Mouse (Mus musculus) CD4-positive, CD25-positive, alpha-beta regulatory T cell, adult 4 months (primary cell): ENCODE measurements around the gene Slc6a13. TPM values are rescaled to one million over a fixed set of nuclear protein-coding genes. Genes with fewer than 3 reads are reported as not detected.
A peak's percentile ranks its signal among the peaks of the same experiment; 100 is the strongest.
"Not testable (repeated sequence)": the region's sequence is repeated elsewhere in the genome, so short reads cannot be mapped to it uniquely, and the experiment has no call there.

Experiments used
- ATAC-seq: one replicate; pipeline ENCODE4 v1.8.0; 2017
- polyA plus RNA-seq, 2 experiments: library from polyadenylated mRNA; unstranded; fragments of 100-300 nt; shearing (Covaris generic); gene quantifications; one replicate each; pipeline ENCODE4 v1.2.1; 2017

Slc6a13 gene
- polyA plus RNA-seq, 2 experiments from 2014 or later: 0.27 TPM; not detected in 1

DNA sequence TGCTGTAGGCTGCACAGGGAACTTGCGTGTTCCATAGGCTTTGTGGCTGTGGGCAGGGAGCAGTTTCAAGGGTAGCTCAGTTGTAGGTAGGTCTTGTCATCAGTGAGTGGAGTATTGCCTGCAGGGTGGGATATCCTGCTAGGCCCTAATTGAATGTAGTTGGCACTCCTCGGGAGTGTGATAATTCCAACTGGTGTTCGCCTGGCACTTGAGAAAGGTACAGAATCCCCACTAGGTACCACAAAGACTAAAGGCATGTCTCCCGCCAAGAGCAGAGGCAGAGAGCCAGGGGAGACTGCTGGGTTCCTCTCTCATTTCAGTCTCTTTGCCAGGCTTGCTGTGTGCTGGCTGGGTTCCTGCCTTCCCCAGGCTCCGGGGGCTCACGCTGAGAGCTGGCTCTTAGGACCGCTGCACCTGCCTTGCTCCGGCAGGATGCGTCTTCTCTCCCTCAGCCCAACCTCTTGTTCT is 28.4 kb downstream of the Slc6a13 start:
- ATAC-seq: no peak

GRCm38 (mm10) chr6:121329848-121330508 is 30.0 kb downstream of the Slc6a13 start:
- ATAC-seq: no peak

GRCm38 (mm10) chr6:121335841-121336240 is 35.8 kb downstream of the Slc6a13 start:
- ATAC-seq: no peak

DNA sequence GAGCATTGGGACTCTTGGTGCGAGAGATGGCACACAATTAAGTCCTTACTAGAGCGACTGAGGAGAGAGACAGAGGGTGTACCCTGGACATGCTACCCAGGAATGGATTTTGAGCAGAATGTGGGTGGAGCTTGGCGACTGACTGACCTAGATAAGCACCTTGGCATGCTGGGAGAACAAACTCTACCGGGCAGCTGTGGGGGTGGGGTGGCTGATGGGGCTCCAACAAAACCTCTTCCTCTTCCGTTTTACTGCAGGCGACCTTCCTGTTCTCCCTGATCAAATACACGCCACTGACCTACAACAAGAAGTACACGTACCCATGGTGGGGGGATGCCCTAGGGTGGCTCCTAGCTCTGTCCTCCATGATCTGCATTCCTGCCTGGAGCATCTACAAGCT is 36.5 kb downstream of the Slc6a13 start:
- no peak for ATAC-seq

- no peak for ATAC-seq
Observed at GRCm38 (mm10) chr6:121337229-121337628, 37.2 kb downstream of the Slc6a13 start.

GRCm38 (mm10) chr6:121337770-121338518 is 37.9 kb downstream of the Slc6a13 start:
- peak; percentile 86 for ATAC-seq

- no peak for ATAC-seq
Observed at GRCm38 (mm10) chr6:121338519-121338896, 38.5 kb downstream of the Slc6a13 start.

- ATAC-seq: no peak
Observed at GRCm38 (mm10) chr6:121341650-121342049, 41.6 kb downstream of the Slc6a13 start.

DNA sequence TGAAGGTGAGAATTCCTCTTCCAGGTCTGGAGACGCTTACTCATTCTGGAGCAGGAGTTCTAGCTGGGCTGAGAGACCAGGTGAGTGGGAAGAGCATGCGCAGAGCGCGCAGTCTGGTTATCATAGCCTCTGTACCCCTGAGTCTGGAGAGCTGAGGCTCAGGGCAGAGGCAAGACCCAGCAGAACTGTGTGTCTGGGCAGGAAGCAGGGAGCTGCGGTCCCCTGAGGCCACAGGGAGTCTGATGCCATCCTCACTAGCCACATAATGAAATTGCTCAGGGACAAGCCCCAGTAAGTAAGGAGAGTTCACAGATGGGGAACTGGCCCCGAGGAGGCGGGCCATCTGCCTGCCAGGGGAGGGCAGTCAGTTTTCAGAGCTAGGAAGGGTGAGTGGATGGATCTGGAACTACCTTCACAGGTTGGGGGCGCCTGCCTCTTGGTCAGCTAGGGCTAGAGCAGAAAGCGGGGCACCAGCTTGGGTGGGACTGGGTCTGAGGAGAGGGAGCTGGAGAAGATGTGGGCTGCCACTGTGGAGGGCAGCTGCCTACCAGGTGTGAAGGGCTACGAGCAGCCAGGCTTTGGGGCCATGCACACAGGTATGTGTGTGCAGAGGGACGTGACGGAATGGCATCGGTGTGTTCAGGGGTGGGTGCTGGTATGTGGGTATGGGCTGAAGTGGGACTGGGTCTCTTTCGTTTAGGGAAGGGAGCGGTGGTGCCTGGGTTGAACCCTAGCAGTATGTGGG is 43.2 kb downstream of the Slc6a13 start, which contains the start of gene Slc6a12:
Gene Slc6a12, plus strand, starts transcription at position 51 of the 745 bp plus-strand sequence.
- no peak for ATAC-seq

- ATAC-seq: no peak
Observed at GRCm38 (mm10) chr6:121343771-121344123, 43.7 kb downstream of the Slc6a13 start.

GRCm38 (mm10) chr6:121344329-121344728 is 44.3 kb downstream of the Slc6a13 start:
- ATAC-seq: no peak

GRCm38 (mm10) chr6:121346428-121346827 is 46.4 kb downstream of the Slc6a13 start:
- no peak for ATAC-seq

DNA sequence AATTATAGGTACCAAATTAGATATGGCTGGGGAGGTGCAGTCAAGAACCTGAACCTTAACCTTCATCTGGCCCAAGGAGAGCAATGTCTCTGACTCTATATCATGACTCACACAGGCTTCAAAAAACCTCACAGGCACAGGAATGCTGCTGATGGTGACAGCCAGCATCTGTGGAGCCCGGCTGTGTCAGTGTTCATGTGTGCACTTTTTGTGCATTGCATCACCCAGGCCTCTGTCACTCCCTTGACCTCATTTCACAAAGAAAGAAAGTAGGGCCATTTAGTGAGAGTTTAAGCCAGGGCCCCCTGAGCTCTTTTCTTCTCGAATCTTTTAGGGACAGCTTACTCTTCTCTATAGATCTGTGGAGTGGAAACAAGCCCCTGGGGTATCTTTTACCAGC is 52.2 kb downstream of the Slc6a13 start:
- no peak for ATAC-seq

- no peak for ATAC-seq
Observed at GRCm38 (mm10) chr6:121356041-121356440, 56.0 kb downstream of the Slc6a13 start.

DNA sequence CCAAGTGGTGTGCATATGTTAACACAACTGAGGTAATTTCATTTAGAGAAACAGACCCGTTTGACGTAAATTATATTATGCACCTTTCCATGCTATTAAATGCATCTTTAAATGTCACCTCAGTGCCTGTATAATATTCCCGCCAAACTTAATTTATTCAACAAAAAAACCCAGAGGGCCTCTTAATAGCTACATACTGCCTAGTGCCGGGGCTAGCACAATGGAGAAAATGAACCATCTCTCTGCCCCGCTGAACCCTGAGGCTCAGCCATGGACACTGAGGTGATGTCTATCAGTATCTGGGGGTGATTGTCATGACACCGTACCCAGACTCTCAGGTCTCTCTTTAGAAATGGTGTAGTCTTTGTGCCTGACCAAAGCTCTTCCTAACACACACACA is 57.2 kb downstream of the Slc6a13 start:
- no peak for ATAC-seq

DNA sequence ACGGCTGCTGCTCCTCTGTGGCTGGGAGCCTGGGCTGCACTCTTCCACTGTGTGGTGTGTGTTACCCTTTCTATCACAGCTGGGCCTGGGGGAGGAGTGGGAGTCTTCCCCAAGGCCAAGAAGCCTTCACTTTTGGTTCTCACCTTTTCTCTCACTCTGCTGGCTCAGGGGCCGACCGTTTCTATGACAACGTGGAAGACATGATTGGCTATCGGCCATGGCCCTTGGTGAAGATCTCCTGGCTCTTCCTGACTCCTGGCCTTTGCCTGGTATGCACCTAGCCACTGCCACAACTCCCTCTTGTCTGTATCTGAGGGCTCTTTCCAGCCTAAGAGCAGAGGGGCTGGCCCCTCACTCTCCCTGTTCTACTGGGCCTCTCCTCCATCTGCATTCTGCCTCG is 63.0 kb downstream of the Slc6a13 start:
- no peak for ATAC-seq

- ATAC-seq: no peak
Observed at GRCm38 (mm10) chr6:121363956-121364355, 63.9 kb downstream of the Slc6a13 start.

- not testable (repeated sequence) for ATAC-seq
Observed at GRCm38 (mm10) chr6:121366537-121366936, 66.5 kb downstream of the Slc6a13 start.

DNA sequence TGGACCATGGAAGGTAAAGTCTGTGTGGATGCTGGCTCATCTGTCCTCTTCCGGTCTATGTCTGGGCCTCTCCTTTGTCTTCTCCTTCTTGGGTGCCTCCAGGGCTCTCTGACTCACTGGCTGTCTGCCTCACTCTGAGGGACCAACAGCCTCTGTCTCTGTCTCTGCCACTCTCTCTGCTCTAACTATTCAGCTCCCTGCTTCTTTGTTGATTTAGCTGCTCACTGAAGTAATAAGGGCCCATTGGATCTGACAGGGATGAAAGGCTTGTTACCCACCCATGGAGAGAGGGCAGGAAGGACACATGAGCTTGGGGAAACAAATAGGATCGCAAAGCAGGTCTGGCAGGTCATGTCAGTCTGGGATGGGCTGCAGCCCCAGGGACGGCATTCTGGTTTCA is 67.1 kb downstream of the Slc6a13 start:
- ATAC-seq: no peak

DNA sequence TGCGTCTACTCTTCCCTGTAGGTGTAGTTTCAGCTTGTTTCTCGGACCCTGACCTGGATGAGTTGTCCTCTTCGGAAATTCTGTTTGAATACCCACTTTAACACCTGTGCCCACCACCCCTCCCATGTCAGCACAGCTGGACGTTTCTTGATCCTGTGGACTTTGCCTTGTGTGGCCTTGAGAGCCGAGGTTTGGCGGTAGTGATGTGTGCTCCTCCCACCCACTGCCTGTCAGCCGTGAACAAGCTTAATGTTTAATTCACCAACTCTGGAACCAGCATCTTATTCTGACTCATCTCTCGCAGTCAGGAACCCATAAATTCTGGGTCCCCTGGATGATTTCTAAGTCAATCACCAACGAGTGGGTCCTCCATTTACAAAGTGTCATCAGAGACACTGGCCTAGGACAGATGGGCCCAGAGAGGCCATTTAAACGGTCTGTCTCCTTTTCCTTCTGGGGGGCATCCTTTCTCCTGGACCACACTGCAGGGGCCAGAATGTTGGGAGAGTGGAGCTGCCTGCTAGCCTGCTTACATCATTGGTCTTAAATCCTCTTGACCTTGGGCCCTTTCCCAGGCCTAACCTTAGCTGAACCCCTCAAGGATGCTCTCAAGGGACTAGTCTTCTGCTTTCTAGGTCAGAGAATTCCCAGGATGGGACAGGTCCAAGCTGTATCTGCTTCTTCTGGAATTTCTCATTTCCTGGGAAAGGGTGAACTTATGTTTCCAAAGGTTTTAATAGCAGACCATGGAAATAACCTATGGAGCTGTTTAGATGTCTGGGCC is 71.4 kb downstream of the Slc6a13 start:
- no peak for ATAC-seq

DNA sequence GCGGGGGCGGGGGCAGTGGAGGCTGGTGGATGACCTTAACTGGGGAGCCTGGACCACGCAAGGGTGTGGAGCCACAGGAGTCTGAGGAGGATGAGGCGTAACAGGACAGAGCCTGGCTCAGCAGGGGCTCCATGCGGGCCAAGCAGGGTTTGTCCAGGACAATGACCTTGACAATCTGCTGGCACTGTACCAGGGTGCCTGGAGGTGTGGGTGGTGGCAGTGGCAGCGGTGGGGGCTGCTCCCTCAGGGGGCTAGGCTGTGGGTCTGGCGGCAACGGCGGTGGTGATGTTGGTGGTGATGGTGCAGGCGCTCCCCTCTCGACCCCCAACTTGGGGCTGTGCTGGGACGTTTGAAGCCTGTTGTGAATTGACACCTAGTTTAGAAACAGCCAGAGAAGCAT is 76.1 kb downstream of the Slc6a13 start:
- ATAC-seq: no peak

GRCm38 (mm10) chr6:121378256-121378655 is 78.2 kb downstream of the Slc6a13 start:
- ATAC-seq: no peak

- ATAC-seq: no peak
Observed at GRCm38 (mm10) chr6:121380576-121380975, 80.5 kb downstream of the Slc6a13 start.
